Mouse (Mus musculus) erythroid progenitor cell, adult 5-6 weeks (primary cell): Measurements from ENCODE around the gene Lin28a. TPM values are rescaled to one million over a fixed set of nuclear protein-coding genes. Genes with fewer than 3 reads are reported as not detected.
A peak's percentile ranks its signal among the peaks of the same experiment; 100 is the strongest.
"Not testable (repeated sequence)": the region's sequence is repeated elsewhere in the genome, so short reads cannot be mapped to it uniquely, and the experiment has no call there.

Experiments used
- ATAC-seq: replicated peaks from 2 replicates; pipeline ENCODE4 v1.8.0; 2016; ENCODE audit warnings: moderate number of reproducible peaks, mild to moderate bottlenecking, moderate TSS enrichment, inconsistent platforms; ENCODE audit not compliant: poor library complexity, low FRiP score, severe bottlenecking
- total RNA-seq, 2 experiments: library from RNA; stranded (forward) in 1 of 2; stranded (reverse) in 1 of 2; fragments of 150-400 nt in 1 of 2; fragments of 186-747, 209-891 nt in 1 of 2; gene quantifications; 2 replicates each; pipeline versions ENCODE4 v1.2.3 to v1.2.4; 2015 to 2017; ENCODE audit warnings: low replicate concordance in 2 of 2

Lin28a gene
- total RNA-seq, 2 experiments from 2014 or later, result 2.1 to 2.2 TPM

GRCm38 (mm10) chr4:133990035-133990434 lies 28.6 kb downstream of the Lin28a start:
- ATAC-seq, result no peak

GRCm38 (mm10) chr4:133988289-133988688 lies 30.4 kb downstream of the Lin28a start:
- ATAC-seq, result not testable (repeated sequence)

GRCm38 (mm10) chr4:133982936-133983335 lies 35.7 kb downstream of the Lin28a start:
- no peak for ATAC-seq

GRCm38 (mm10) chr4:133980496-133980895 lies 38.1 kb downstream of the Lin28a start:
- ATAC-seq, result no peak

GRCm38 (mm10) chr4:133978021-133978711 lies 40.5 kb downstream of the Lin28a start:
- ATAC-seq, result no peak

- ATAC-seq, result no peak
These were observed 46.9 kb downstream of the Lin28a start for GRCm38 (mm10) chr4:133971741-133972140.

- no peak for ATAC-seq
These were observed 47.8 kb downstream of the Lin28a start for GRCm38 (mm10) chr4:133970876-133971275.

- no peak for ATAC-seq
These were observed 48.4 kb downstream of the Lin28a start for GRCm38 (mm10) chr4:133970196-133970595.

- no peak for ATAC-seq
These were observed 49.4 kb downstream of the Lin28a start for GRCm38 (mm10) chr4:133969114-133969770.

GRCm38 (mm10) chr4:133968150-133968921 lies 50.3 kb downstream of the Lin28a start, which contains the start of gene Hmgn2:
Gene Hmgn2 (minus strand): TSS chr4:133968650.
- ATAC-seq, result peak; percentile 32

GRCm38 (mm10) chr4:133967866-133968149 lies 50.8 kb downstream of the Lin28a start:
- peak; percentile 58 for ATAC-seq

GRCm38 (mm10) chr4:133967138-133967865 lies 51.3 kb downstream of the Lin28a start:
- peak; percentile 87 for ATAC-seq

- ATAC-seq, result no peak
These were observed 52.2 kb downstream of the Lin28a start for GRCm38 (mm10) chr4:133966271-133966940.

GRCm38 (mm10) chr4:133962566-133962965 lies 56.1 kb downstream of the Lin28a start:
- ATAC-seq, result no peak

- ATAC-seq, result no peak
These were observed 59.8 kb downstream of the Lin28a start for GRCm38 (mm10) chr4:133958884-133959283.

GRCm38 (mm10) chr4:133956358-133956757 lies 62.3 kb downstream of the Lin28a start:
- ATAC-seq, result no peak
